Mouse (Mus musculus) liver, embryonic 15.5 days (tissue): ENCODE results near the gene Alx3. TPM values are rescaled to one million over a fixed set of nuclear protein-coding genes. Genes with fewer than 3 reads are reported as not detected.

Experiments used
- ATAC-seq: fragments of 200-750 bp; cut with Nextera tagmentation; 2 replicates; pipeline ENCODE4 v1.8.0; 2017; ENCODE audit warnings: moderate number of reproducible peaks, mild to moderate bottlenecking, moderate library complexity; ENCODE audit not compliant: insufficient read depth
- H3K27ac ChIP-seq: fragments of 300-500 bp; sonication (generic); replicated peaks from 2 replicates; pipeline ENCODE4 v1.5.1; 2015; ENCODE audit warnings: mild to moderate bottlenecking, inconsistent platforms
- H3K27me3 ChIP-seq: fragments of 300-500 bp; sonication (generic); 2 replicates; pipeline ENCODE4 v1.6.1; 2015; ENCODE audit warnings: mild to moderate bottlenecking, inconsistent platforms
- H3K36me3 ChIP-seq: fragments of 300-500 bp; sonication (generic); replicated peaks from 2 replicates; pipeline ENCODE4 v1.6.1; 2015; ENCODE audit warnings: moderate library complexity, mild to moderate bottlenecking, inconsistent platforms
- H3K4me1 ChIP-seq: fragments of 300-500 bp; sonication (generic); replicated peaks from 2 replicates; pipeline ENCODE4 v1.6.1; 2015; ENCODE audit warnings: inconsistent platforms
- H3K4me2 ChIP-seq: fragments of 300-500 bp; sonication (generic); 2 replicates; pipeline ENCODE4 v1.6.1; 2015; ENCODE audit warnings: moderate library complexity, mild to moderate bottlenecking, inconsistent platforms
- H3K4me3 ChIP-seq: fragments of 300-500 bp; sonication (generic); replicated peaks from 2 replicates; pipeline ENCODE4 v1.5.1; 2015; ENCODE audit warnings: mild to moderate bottlenecking, inconsistent platforms
- H3K9ac ChIP-seq: fragments of 300-500 bp; sonication (generic); 2 replicates; pipeline ENCODE4 v1.6.1; 2015; ENCODE audit warnings: moderate library complexity, mild to moderate bottlenecking, inconsistent platforms
- H3K9me3 ChIP-seq: fragments of 300-500 bp; sonication (generic); replicated peaks from 2 replicates; pipeline ENCODE4 v1.6.1; 2016; ENCODE audit warnings: inconsistent platforms
- WGBS: fragments of 180-500 bp; shearing (Covaris S2); methylation state at CpG from one replicate; pipeline ENCODE4 v1.1.7; 2015; ENCODE audit warnings: mixed read lengths; ENCODE audit not compliant: insufficient replicate concordance; 5-methylcytosine and 5-hydroxymethylcytosine counted together
- polyA plus RNA-seq: library from polyadenylated mRNA; unstranded; fragments of >200 nt; fragmentation: Nextera tagmentation; extraction: Ambion mirVana; gene quantifications from 2 replicates; pipeline ENCODE4 v1.2.1, GENCODE M21; 2015

Alx3 gene
- polyA plus RNA-seq, 1 experiment from 2014 or later: 0.09 TPM

- H3K36me3 ChIP-seq: no peaks in the 10 kb centered on the region
- H3K27me3 ChIP-seq: peaks cover 10% of the 10 kb centered on the region; the same call in 1 of the 2 replicates
- no peak overlapping the region for H3K4me2 ChIP-seq
- no peak overlapping the region for H3K27ac ChIP-seq
- no peak overlapping the region for H3K4me3 ChIP-seq
- whole genome bisulfite sequencing: 30% methylated on average over 3 of the region's 3 CpGs
- no peak for ATAC-seq
- no peaks in the 10 kb centered on the region; the same call in 1 of the 2 replicates for H3K4me1 ChIP-seq
- H3K9me3 ChIP-seq: no peaks in the 10 kb centered on the region
- no peak overlapping the region for H3K9ac ChIP-seq
Measured at GRCm38 (mm10) chr3:107565331-107565730, 29.5 kb upstream of the Alx3 start.

- Histone ChIP-seq H3K4me2 (no peak overlapping the region), H3K36me3 (no peaks in the 10 kb centered on the region), H3K27ac (no peak overlapping the region), H3K4me3 (no peak overlapping the region), H3K9me3 (no peaks in the 10 kb centered on the region), H3K27me3 (peaks cover 10% of the 10 kb centered on the region; the same call in 1 of the 2 replicates), H3K4me1 (no peaks in the 10 kb centered on the region; the same call in 1 of the 2 replicates), H3K9ac (no peak overlapping the region)
- no peak for ATAC-seq
- 61% methylated on average over 7 of the region's 7 CpGs for WGBS
Measured at GRCm38 (mm10) chr3:107567766-107568165, 27.1 kb upstream of the Alx3 start.

- no peak overlapping the region for H3K4me3 ChIP-seq
- peaks cover 10% of the 10 kb centered on the region; the same call in 1 of the 2 replicates for H3K27me3 ChIP-seq
- H3K4me1 ChIP-seq: no peaks in the 10 kb centered on the region; the same call in 1 of the 2 replicates
- no peaks in the 10 kb centered on the region for H3K36me3 ChIP-seq
- no peak overlapping the region for H3K9ac ChIP-seq
- no peak overlapping the region for H3K4me2 ChIP-seq
- no peak overlapping the region for H3K27ac ChIP-seq
- WGBS: 58% methylated on average over 4 of the region's 4 CpGs
- ATAC-seq: no peak
- no peaks in the 10 kb centered on the region for H3K9me3 ChIP-seq
Measured at GRCm38 (mm10) chr3:107568721-107569120, 26.1 kb upstream of the Alx3 start.

- Histone ChIP-seq H3K27me3 (peaks cover 10% of the 10 kb centered on the region; the same call in 1 of the 2 replicates), H3K27ac (no peak overlapping the region), H3K9ac (no peak overlapping the region), H3K4me2 (no peak overlapping the region), H3K4me3 (no peak overlapping the region), H3K36me3 (no peaks in the 10 kb centered on the region), H3K9me3 (no peaks in the 10 kb centered on the region), H3K4me1 (no peaks in the 10 kb centered on the region; the same call in 1 of the 2 replicates)
- ATAC-seq: no peak
- WGBS: 41% methylated on average over 2 of the region's 2 CpGs
Measured at GRCm38 (mm10) chr3:107571205-107571604, 23.6 kb upstream of the Alx3 start.

- no peaks in the 10 kb centered on the region for H3K36me3 ChIP-seq
- WGBS: 64% methylated on average over 3 of the region's 3 CpGs
Measured at GRCm38 (mm10) chr3:107576807-107577206, 18.0 kb upstream of the Alx3 start.

DNA sequence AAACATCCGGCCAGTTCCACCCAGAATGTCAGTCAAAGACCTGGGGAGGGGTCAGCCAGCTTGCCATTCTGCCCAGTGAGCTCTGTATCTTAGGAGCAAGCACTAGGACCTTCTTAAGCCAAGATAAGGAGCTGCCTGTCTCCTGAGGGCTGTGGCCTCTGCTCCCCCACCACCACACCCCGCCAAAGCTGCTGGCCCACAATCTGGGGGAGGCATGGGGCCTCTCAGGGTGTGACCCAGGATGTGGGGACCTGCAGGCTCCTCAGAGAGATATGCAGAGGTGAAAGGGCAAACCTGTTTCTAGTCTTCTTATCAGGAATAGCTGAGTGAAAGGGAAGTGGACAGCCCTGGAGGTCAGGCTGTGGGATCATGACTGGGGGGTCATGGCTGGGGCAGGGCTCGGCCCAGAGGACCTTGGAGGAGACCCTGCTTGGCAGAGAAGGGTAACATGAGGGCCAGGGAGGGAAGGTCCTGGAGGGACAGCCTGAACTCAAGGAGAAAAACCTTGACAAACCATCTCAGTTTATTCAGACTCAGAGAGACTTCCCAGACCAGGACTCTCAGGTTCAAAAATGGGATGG lies 16.9 kb upstream of the Alx3 start:
- Histone ChIP-seq H3K36me3 (no peaks in the 10 kb centered on the region), H3K4me3 (no peak overlapping the region), H3K4me1 (peaks cover 12% of the 10 kb centered on the region), H3K9me3 (no peaks in the 10 kb centered on the region), H3K27me3 (peaks cover 48% of the 10 kb centered on the region), H3K27ac (no peak overlapping the region), H3K9ac (no peak overlapping the region), H3K4me2 (no peak overlapping the region)
- WGBS: 12% methylated on average over 3 of the region's 3 CpGs
- peak; percentile 88 for ATAC-seq

More at GRCm38 (mm10) chr3:107576807-107577206, 18.0 kb upstream of the Alx3 start:
- Histone ChIP-seq H3K4me2 (no peak overlapping the region), H3K4me3 (no peak overlapping the region), H3K9me3 (no peaks in the 10 kb centered on the region), H3K9ac (no peak overlapping the region), H3K27me3 (peaks cover 37% of the 10 kb centered on the region), H3K4me1 (peaks cover 12% of the 10 kb centered on the region), H3K27ac (no peak overlapping the region)
- no peak for ATAC-seq

GRCm38 (mm10) chr3:107579466-107579865 lies 15.4 kb upstream of the Alx3 start:
- no peak overlapping the region for H3K9ac ChIP-seq
- no peaks in the 10 kb centered on the region for H3K36me3 ChIP-seq
- H3K4me2 ChIP-seq: no peak overlapping the region
- H3K9me3 ChIP-seq: no peaks in the 10 kb centered on the region
- peaks cover 63% of the 10 kb centered on the region for H3K27me3 ChIP-seq
- H3K27ac ChIP-seq: no peak overlapping the region
- no peak for ATAC-seq
- peaks cover 12% of the 10 kb centered on the region for H3K4me1 ChIP-seq
- WGBS: 4% methylated on average over 4 of the region's 4 CpGs
- no peak overlapping the region for H3K4me3 ChIP-seq

- H3K36me3 ChIP-seq: no peaks in the 10 kb centered on the region
- H3K27ac ChIP-seq: no peak overlapping the region
- WGBS: 6% methylated on average over 15 of the region's 15 CpGs
- H3K4me1 ChIP-seq: peaks cover 12% of the 10 kb centered on the region
- no peak overlapping the region for H3K9ac ChIP-seq
- H3K4me3 ChIP-seq: no peak overlapping the region
- ATAC-seq: no peak
- no peaks in the 10 kb centered on the region for H3K9me3 ChIP-seq
- peaks cover 82% of the 10 kb centered on the region for H3K27me3 ChIP-seq
- no peak overlapping the region for H3K4me2 ChIP-seq
Measured at GRCm38 (mm10) chr3:107581103-107582010, 13.5 kb upstream of the Alx3 start.

DNA sequence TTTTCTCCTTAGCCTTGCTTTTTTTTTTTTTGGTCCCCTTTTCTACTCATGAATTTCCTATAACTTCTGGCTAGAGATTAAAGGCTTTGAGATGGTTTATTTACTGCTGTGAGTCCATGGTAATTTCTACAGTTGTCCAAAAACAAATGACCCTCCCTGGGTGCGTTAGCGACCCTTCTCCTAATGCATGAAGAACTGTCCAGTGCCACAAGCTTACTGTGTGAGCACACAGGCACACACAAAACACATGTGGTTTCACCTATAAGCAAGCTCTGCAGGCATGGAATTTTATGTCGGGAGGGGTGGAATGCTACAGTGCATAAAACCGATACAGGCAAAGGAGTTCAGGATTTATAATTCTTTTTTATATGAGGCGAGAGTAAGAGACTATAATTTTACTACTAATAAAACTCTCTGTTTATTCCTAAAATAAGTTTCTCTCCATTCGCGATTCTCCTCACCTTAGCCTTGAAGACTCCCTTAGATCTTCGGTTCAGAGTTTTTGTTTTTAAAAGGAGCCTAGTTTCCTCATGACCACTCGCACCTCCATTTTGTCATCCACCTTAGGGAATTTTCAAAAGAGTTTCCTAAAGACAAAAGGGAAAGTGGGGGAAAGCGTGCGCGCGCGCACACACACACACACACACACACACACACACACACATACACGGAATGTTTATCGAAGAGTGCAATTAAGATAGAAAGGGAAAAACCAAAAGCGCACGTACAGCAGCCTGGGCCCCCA lies 12.5 kb upstream of the Alx3 start:
- H3K4me1 ChIP-seq: peaks cover 12% of the 10 kb centered on the region
- H3K27ac ChIP-seq: no peak overlapping the region
- no peaks in the 10 kb centered on the region for H3K9me3 ChIP-seq
- no peak for ATAC-seq
- peaks cover 92% of the 10 kb centered on the region for H3K27me3 ChIP-seq
- H3K4me2 ChIP-seq: peak overlapping the region; percentile 39
- no peaks in the 10 kb centered on the region for H3K36me3 ChIP-seq
- 3% methylated on average over 18 of the region's 18 CpGs for WGBS
- no peak overlapping the region for H3K9ac ChIP-seq
- peak overlapping the region; percentile 17; the same call in 1 of the 2 replicates for H3K4me3 ChIP-seq

DNA sequence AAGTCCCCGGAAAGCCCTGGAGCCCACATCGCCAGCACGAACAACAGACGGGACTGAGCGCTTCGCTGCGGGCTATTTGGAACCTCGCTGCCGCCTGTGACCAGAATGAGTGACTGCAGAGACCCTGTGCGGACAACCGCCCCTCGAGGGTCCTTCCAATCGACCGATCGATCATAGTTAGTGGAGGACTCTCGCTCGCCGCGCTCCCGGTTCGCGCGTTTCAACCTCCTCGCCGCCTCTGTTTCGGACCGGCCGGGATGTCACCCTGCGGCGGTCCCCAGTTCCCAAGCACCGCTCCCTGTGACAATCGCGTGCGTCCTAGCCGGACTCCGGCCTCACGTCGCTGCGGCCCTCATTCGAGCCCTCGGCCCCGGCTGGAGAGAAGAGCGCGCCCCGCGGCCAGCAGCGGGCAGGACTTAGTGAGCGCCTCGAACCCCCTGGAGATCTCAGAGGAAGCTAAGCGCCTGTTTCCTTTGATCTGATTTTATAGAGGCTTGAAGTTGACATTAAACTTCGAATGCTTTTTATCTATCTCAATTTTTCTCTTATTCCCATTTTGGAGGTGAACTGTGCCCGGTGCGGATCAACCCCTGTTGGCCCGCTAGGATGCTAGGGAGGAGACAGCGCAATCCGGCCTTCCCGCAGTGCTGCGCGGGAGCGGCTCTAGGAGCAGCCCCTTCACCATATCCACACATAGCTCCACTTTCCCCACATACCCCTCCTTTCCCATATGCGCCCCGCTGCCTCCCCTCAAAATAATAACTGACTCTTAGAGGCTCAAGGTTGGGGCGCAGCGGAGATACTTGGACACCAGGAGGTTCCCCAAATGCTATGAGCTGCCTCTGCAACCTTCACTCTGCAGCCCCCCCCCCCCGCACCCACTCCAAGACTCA lies 11.7 kb upstream of the Alx3 start:
- no peaks in the 10 kb centered on the region for H3K36me3 ChIP-seq
- H3K4me3 ChIP-seq: peak overlapping the region; percentile 17
- whole genome bisulfite sequencing: 2% methylated on average over 65 of the region's 65 CpGs
- H3K4me2 ChIP-seq: peak overlapping the region; percentile 39
- H3K27ac ChIP-seq: no peak overlapping the region
- H3K4me1 ChIP-seq: peaks cover 4% of the 10 kb centered on the region
- peaks cover 99% of the 10 kb centered on the region for H3K27me3 ChIP-seq
- no peak for ATAC-seq
- no peak overlapping the region for H3K9ac ChIP-seq
- H3K9me3 ChIP-seq: no peaks in the 10 kb centered on the region
